Mouse (Mus musculus) MEL (cell line): Measurements from ENCODE around the gene Gtf2ird1.

Experiments
- CTCF ChIP-seq, 3 experiments: IDR thresholded peaks in 2 of 3; conservative IDR thresholded peaks in 1 of 3; 2 replicates each; pipeline ENCODE4 v1.5.1; 2011 to 2012; ENCODE audit warnings: low read length in 3 of 3, low read depth in 2 of 3, mild to moderate bottlenecking in 2 of 3, improper control_type of control experiment in 1 of 3, inconsistent platforms in 1 of 3, mixed read lengths in 1 of 3, moderate library complexity in 1 of 3; ENCODE audit not compliant: control insufficient read depth in 1 of 3, insufficient read depth in 1 of 3, poor library complexity in 1 of 3, severe bottlenecking in 1 of 3
- E2F4 ChIP-seq: IDR thresholded peaks from 2 replicates; pipeline ENCODE4 v1.6.1; 2011; ENCODE audit warnings: low read depth, low read length, improper control_type of control experiment, borderline replicate concordance
- EP300 ChIP-seq, 2 experiments: IDR thresholded peaks; 2 replicates each; pipeline ENCODE4 v1.6.1; 2011; ENCODE audit warnings: improper control_type of control experiment in 2 of 2, low read length in 2 of 2, low read depth in 1 of 2, mild to moderate bottlenecking in 1 of 2
- GABPA ChIP-seq: IDR thresholded peaks from 2 replicates; pipeline ENCODE4 v1.6.1; 2012; ENCODE audit warnings: low read depth, mild to moderate bottlenecking, inconsistent platforms, low read length, improper control_type of control experiment, moderate library complexity
- MXI1 ChIP-seq: IDR thresholded peaks from 2 replicates; pipeline ENCODE4 v1.6.1; 2011; ENCODE audit warnings: mild to moderate bottlenecking, low read depth, low read length, improper control_type of control experiment
- POLR2A ChIP-seq, 2 experiments: IDR thresholded peaks; 2 replicates each; pipeline ENCODE4 v1.6.1; 2011 to 2012; ENCODE audit warnings: low read length in 2 of 2, mild to moderate bottlenecking in 2 of 2, control low read depth in 1 of 2, improper control_type of control experiment in 1 of 2, low read depth in 1 of 2, moderate library complexity in 1 of 2; ENCODE audit not compliant: control insufficient read depth in 1 of 2, insufficient read depth in 1 of 2, poor library complexity in 1 of 2
- POLR2AphosphoS5 ChIP-seq: IDR thresholded peaks from 2 replicates; pipeline ENCODE4 v1.6.1; 2012; ENCODE audit warnings: low read depth, borderline replicate concordance, mild to moderate bottlenecking, inconsistent platforms, low read length, moderate library complexity, mixed read lengths

DNA sequence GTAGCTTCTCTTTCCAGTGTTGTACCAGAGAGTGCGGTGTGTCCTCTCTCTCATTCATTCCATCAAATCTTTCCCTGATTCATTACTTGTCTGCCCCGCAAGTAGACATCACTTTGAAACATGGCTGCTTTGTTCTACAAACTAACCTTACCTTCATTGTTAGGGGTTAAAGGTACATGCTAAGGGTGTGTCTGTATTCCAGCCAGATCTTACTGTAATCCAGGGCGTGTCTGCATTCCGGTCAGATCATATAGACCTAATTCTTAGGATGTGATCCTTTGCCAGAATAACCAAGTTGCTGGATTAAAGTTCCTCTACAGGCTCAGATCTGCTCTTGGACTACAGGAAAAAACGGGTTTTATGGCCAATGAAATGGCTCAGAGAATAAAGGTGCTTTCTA, 36.8 kb downstream of the Gtf2ird1 start:
- no peak for TF ChIP-seq CTCF (IDR thresholded peaks at IDR 0.05 in 2 of 3, conservative IDR thresholded peaks at IDR 0.05 in 1 of 3; ENCODE audit: control insufficient read depth in 1 of 3, insufficient read depth in 1 of 3, low read depth in 2 of 3, low read length in 3 of 3, poor library complexity in 1 of 3, severe bottlenecking in 1 of 3)
- TF ChIP-seq E2F4 = no peak
- no peak for TF ChIP-seq EP300 (IDR thresholded peaks at IDR 0.05; ENCODE audit: low read depth in 1 of 2, low read length in 2 of 2)
- no peak for TF ChIP-seq GABPA
- TF ChIP-seq POLR2A (IDR thresholded peaks at IDR 0.05; ENCODE audit: control insufficient read depth in 1 of 2, insufficient read depth in 1 of 2, low read depth in 1 of 2, low read length in 2 of 2, poor library complexity in 1 of 2) = no peak
- no peak for TF ChIP-seq POLR2AphosphoS5
- no peak for TF ChIP-seq MXI1
